Mouse (Mus musculus): Measurements from ENCODE around the gene Nmd3. TPM values are rescaled to one million over a fixed set of nuclear protein-coding genes. Genes with fewer than 3 reads are reported as not detected.

Nmd3 gene
- 113 and 126 TPM in 2 replicates for polyA plus RNA-seq (2015; fragmentation: Nextera tagmentation; extraction: Ambion mirVana)

DNA sequence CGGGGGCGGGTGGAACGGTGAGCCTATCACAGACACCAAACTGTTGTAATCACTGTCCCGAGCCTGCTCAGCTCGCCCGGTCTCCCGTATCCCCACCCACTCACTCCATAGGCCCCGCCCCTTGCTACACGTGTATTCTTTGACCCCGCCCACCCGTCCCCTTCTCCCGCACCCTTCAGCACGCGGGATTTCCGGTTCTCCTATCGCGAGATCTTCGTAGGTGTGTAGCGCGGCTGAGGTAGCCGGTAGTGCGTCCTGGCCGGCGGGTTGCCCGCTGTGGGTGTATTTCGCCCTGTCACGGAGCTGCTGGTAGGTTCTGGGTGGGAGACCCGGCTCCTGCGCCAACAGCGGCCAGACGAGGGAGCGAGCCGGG is at the start of gene Nmd3:
TSS of gene Nmd3 (plus strand) at position 172 of the 373 bp plus-strand sequence.
- peak within 1 kb of the TSS; percentile 86 for H3K4me3 ChIP-seq
- 0 out of 2 replicates have a peak, but pooled peaks cover 6% of the 10 kb centered on the region for H3K36me3 ChIP-seq (ENCODE audit: poor library complexity, severe bottlenecking)
- H3K9me3 ChIP-seq (replicated peaks), result no peaks in the 10 kb centered on the region
- under 1% methylated on average over 31 of the region's 33 CpGs for WGBS
- H3K27ac ChIP-seq, result peak within 1 kb of the TSS; percentile 82
- H3K9ac ChIP-seq, result peak within 1 kb of the TSS; percentile 87
- peak within 1 kb of the TSS; percentile 94 for H3K4me2 ChIP-seq
- no peaks in the 10 kb centered on the region for H3K27me3 ChIP-seq
- peaks cover 21% of the 10 kb centered on the region for H3K4me1 ChIP-seq
- peak; percentile 98 for ATAC-seq

DNA sequence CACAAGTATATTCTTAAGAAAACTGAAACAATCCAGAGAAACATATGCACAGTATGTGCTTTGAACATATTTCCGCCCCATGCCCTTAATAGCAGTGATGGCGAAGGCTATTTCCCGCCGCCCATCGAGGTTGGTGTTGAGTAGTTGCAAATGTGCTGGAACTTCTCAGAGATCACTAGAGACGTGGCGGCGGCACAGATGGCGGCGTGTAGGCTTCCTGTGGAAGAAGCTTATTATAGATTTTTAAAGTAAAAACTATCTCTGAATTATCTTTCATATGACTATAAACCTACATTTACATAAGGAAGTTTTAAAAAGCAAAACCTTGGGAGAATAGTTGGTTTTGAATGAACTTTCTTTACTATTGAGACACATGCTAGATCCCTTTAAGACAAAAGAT is 48.4 kb upstream of the Nmd3 start:
- no peak for ATAC-seq
- H3K4me3 ChIP-seq, result no peak overlapping the region
- H3K9ac ChIP-seq, result no peak overlapping the region
- no peaks in the 10 kb centered on the region for H3K9me3 ChIP-seq (replicated peaks)
- H3K36me3 ChIP-seq (ENCODE audit: poor library complexity, severe bottlenecking), result no peaks in the 10 kb centered on the region
- no peaks in the 10 kb centered on the region for H3K27me3 ChIP-seq
- no peak overlapping the region for H3K4me2 ChIP-seq
- WGBS, result 96% methylated on average over 10 of the region's 10 CpGs
- H3K4me1 ChIP-seq, result no peaks in the 10 kb centered on the region
- no peak overlapping the region for H3K27ac ChIP-seq

DNA sequence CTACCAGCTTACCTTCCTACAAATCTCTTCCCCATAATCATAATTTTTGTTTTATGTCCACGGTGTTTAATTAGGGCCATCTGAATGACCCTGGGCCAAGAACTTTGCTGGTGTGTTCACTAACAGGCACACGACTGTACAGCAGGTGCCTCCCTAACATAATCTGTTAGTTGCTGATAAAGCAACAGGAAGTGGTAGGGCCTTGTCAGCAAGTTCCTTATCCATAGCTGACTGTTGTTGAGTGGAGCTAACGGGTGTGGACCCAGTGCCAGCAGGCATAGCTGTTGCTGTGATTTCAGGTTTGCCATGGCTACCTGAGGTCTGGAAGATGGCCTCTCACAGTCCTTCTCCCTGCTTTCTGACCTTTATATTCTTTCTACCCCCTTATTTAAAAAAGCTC is 47.6 kb upstream of the Nmd3 start:
- Histone ChIP-seq H3K4me2 (no peak overlapping the region), H3K27ac (no peak overlapping the region), H3K9me3 (replicated peaks) (no peaks in the 10 kb centered on the region), H3K4me1 (no peaks in the 10 kb centered on the region), H3K27me3 (no peaks in the 10 kb centered on the region), H3K4me3 (no peak overlapping the region), H3K36me3 (ENCODE audit: poor library complexity, severe bottlenecking) (no peaks in the 10 kb centered on the region), H3K9ac (no peak overlapping the region)
- no peak for ATAC-seq
- 89% methylated on average over 3 of the region's 3 CpGs for WGBS

DNA sequence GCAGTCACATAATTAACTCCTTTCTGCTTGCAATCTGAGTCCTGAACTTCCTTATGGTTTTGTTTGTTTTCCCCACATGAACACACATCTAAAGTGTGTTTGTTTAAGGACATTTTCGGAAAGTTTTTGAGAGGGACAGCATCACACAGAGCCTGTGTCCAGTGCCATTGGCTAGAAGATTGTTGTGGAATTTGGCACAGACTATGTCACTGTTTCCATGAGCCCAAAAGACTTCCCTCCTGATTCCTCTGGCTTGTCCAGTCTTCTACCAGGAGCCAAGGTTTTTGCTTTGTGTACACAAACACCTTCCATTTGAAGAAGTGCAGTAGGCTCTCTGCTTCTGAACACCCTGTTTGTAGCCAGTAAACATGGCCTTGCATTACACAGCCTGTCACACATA is 32.0 kb upstream of the Nmd3 start:
- H3K27ac ChIP-seq, result no peak overlapping the region
- 91% methylated on average over 1 of the region's 1 CpGs for WGBS

DNA sequence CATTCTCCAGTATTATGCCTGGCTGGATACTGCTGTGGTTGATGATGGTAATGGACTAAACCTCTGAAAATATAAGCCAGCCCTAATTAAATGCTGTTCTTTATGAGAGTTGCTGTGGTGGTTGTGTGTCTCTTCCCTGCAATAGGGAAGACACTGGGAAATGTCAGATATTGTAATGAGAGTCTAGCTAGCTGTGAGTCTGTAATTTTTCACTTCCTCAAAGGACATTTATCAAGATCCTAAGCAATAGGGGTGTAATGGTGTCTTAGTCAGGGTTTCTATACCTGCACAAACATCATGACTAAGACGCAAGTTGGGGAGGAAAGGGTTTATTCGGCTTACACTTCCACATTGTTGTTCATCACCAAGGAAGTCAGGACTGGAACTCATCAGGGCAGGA is 30.8 kb upstream of the Nmd3 start:
- Histone ChIP-seq H3K9me3 (replicated peaks) (no peaks in the 10 kb centered on the region), H3K36me3 (ENCODE audit: poor library complexity, severe bottlenecking) (no peaks in the 10 kb centered on the region), H3K4me1 (no peaks in the 10 kb centered on the region), H3K4me2 (no peak overlapping the region), H3K27ac (no peak overlapping the region), H3K9ac (no peak overlapping the region), H3K4me3 (no peak overlapping the region), H3K27me3 (no peaks in the 10 kb centered on the region)
- no peak for ATAC-seq
- 98% methylated on average over 2 of the region's 2 CpGs for WGBS

More for the DNA sequence above, 32.0 kb upstream of the Nmd3 start:
- Histone ChIP-seq H3K9me3 (replicated peaks) (no peaks in the 10 kb centered on the region), H3K9ac (no peak overlapping the region), H3K27me3 (no peaks in the 10 kb centered on the region), H3K36me3 (ENCODE audit: poor library complexity, severe bottlenecking) (no peaks in the 10 kb centered on the region), H3K4me3 (no peak overlapping the region), H3K4me1 (no peaks in the 10 kb centered on the region), H3K4me2 (no peak overlapping the region)
- ATAC-seq, result no peak

DNA sequence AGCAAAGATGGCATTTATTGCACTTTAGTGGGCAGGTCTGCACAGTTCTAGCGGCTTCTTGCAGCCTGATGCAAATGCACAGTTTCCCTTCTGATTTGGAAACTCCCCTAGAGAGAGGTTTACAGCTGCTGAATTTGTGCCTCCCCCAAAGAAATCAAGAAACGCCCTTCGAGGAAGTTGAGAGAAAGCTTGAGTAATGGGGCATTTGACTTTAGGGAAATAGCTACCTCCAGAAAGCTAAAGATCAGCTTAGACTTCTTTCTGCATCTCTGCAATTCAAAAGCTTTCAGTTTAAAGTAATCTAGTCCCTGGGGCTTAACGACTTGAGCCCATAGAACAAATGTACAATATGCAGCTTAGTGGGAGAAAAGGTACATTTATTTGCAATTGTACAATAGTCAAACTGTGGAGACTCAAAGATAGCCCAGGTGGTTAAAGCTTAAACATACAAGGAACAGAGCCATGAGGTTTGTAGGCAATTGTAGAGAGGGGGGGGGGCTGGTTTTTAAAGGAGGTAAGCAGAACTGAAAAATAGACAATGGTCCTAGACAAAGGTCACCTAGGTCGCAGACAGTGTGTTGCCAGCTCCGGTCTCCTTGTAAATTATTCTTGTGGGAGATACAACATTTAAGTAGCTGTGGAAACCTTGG is 21.8 kb upstream of the Nmd3 start:
- Histone ChIP-seq H3K4me1 (no peaks in the 10 kb centered on the region), H3K27me3 (peaks cover 10% of the 10 kb centered on the region), H3K27ac (no peak overlapping the region), H3K4me3 (no peak overlapping the region), H3K36me3 (ENCODE audit: poor library complexity, severe bottlenecking) (no peaks in the 10 kb centered on the region), H3K9me3 (replicated peaks) (no peaks in the 10 kb centered on the region), H3K9ac (no peak overlapping the region), H3K4me2 (no peak overlapping the region)
- 46% methylated on average over 6 of the region's 6 CpGs for WGBS
- no peak for ATAC-seq

DNA sequence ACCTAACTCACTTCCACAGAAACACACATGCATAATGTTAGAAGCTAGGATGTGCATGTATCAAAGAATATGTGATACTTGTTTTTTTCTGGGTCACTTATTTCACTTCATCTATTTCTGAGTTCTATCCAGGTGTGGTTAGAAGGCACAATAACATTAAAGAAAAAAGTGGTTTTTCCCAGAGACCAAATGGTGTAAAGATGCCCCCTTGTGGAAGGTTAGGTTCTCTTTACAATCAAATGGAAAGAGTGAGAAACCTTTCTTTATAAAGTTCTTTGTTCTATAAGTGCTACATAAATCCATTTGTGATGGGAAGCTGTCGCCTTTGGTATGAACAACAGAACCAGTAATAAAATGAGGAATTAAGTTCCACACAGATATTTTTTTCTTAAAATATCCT is 19.9 kb upstream of the Nmd3 start:
- H3K36me3 ChIP-seq (ENCODE audit: poor library complexity, severe bottlenecking), result no peaks in the 10 kb centered on the region
- WGBS, result 47% methylated on average over 1 of the region's 1 CpGs
- H3K9me3 ChIP-seq (replicated peaks), result no peaks in the 10 kb centered on the region
- H3K9ac ChIP-seq, result no peak overlapping the region
- peaks cover 21% of the 10 kb centered on the region for H3K27me3 ChIP-seq
- no peak for ATAC-seq
- H3K4me1 ChIP-seq, result no peaks in the 10 kb centered on the region
- H3K4me3 ChIP-seq, result no peak overlapping the region
- no peak overlapping the region for H3K27ac ChIP-seq
- H3K4me2 ChIP-seq, result no peak overlapping the region

DNA sequence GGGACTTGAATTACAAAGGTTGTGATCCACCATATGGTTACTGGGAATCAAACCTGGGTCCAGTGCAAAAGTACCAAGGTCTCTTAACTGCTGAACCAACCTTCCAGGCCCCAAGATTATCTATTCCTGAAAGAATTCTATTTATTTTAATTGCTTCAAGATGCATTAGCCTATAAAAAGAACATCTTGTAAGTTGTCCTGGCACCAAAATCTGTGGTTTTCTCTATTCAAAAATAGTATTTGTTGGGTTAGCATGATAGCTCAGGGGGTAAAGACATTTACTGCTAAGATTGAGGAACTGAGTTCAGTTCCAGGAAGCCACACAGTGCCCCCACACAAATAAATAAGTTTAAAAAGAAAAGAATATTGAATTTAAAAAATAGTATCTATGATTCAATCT is 19.4 kb upstream of the Nmd3 start:
- Histone ChIP-seq H3K4me1 (no peaks in the 10 kb centered on the region), H3K4me2 (no peak overlapping the region), H3K36me3 (ENCODE audit: poor library complexity, severe bottlenecking) (no peaks in the 10 kb centered on the region), H3K27me3 (peaks cover 25% of the 10 kb centered on the region), H3K9me3 (replicated peaks) (no peaks in the 10 kb centered on the region), H3K4me3 (no peak overlapping the region), H3K27ac (no peak overlapping the region), H3K9ac (no peak overlapping the region)
- ATAC-seq, result no peak

DNA sequence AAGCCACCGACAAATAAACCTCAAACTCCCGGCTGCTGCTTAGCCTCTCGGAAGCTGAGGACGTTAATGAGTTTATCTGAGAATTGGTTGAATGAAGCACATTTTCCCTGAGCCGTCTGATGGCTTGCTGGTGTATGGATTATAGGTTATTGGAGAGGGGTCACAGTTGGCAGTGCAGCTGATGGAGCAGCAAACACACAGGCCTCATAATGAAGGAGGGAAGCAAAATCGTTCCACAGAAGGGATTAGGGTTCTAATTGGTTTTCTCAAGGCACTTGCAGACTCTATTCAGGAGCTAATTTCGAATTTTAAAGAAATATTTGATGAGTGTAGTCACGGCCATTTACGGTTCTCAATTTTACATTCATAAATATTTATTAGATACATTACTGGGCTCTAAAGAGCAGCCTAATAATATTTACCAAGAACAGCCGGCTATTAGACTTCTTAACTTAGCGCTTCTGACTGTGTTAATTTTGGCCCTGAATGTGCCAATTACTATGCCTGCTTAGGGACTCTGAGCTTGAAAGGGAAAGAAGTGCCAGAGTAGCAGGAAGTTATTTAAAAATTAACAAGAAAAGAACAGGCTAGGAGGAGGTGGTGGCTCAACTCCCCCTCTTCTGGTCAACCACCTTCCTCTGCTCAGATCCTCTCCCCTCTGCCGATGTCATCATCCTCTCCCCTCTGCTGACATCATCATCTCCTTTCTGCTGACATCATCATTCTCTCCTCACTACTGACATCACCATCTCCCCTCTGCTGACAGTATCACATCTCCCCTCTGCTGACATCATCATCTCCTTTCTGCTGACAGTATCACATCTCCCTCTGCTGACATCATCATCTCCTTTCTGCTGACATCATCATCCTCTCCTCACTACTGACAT is 12.5 kb upstream of the Nmd3 start:
- Histone ChIP-seq H3K4me1 (peaks cover 22% of the 10 kb centered on the region), H3K27me3 (peaks cover 51% of the 10 kb centered on the region), H3K4me3 (no peak overlapping the region), H3K36me3 (ENCODE audit: poor library complexity, severe bottlenecking) (no peaks in the 10 kb centered on the region), H3K9me3 (replicated peaks) (no peaks in the 10 kb centered on the region), H3K4me2 (peak overlapping the region; percentile 16), H3K27ac (0 out of 2 replicates have a peak overlapping the region, but pooled peaks have one; percentile 14), H3K9ac (no peak overlapping the region)
- ATAC-seq, result peak; percentile 93
- WGBS, result 5% methylated on average over 12 of the region's 12 CpGs

DNA sequence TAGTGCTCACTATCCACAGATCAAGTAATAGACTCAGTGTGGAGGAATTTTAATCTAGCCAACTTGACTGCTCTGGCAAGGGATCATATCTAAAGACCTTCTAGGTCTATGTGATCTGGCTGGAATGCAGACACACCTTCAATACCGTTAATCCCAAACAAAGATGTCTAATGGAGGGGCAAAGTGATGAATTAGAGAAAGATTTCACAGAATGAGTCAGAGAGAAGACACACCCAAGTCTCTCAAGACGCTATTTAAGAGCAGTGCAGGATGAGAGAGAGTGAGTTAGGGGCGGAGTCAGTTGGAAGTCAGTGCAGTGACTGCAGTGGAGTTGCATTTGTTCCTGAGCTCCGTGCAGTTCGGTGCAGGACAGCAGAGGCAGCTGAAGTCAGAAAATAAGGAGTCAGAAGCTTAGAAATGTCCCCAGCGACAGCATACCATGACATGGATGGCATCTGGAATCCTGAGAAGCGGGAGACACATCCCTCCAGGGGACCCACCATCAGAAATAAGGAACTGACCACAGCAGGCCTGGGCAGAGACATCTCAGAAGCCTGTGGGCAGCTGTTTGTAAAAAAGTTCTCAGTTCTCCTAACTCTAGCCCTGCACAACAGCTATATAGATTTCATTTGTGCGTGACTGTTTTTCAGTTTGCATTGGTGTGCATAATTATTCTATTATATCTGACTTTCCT is 9.7 kb upstream of the Nmd3 start:
- ATAC-seq, result no peak
- Histone ChIP-seq H3K27me3 (peaks cover 43% of the 10 kb centered on the region), H3K4me2 (no peak overlapping the region), H3K9me3 (replicated peaks) (no peaks in the 10 kb centered on the region), H3K27ac (no peak overlapping the region), H3K4me1 (peaks cover 22% of the 10 kb centered on the region), H3K36me3 (ENCODE audit: poor library complexity, severe bottlenecking) (no peaks in the 10 kb centered on the region), H3K4me3 (no peak overlapping the region), H3K9ac (no peak overlapping the region)
- WGBS, result 64% methylated on average over 8 of the region's 8 CpGs

DNA sequence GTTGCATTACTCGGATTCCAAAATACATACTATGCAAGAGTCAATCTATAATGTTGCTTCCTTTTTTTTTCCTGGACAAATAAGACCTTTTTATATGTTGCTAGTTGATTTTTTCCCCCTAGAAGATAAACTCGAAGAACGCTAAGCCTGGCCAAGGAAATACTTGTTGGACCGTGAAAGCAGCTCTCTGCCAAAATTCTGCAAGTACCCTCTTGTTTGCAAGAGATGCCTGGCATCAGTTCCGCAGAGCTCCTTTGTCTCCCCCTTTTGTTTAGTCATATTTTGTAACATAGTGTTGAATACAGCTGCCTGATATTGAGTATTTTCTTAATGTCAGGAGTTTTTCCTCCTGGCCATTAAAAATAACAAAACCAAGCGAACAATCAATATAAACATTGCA is 4.3 kb upstream of the Nmd3 start:
- Histone ChIP-seq H3K27ac (no peak overlapping the region), H3K9me3 (replicated peaks) (no peaks in the 10 kb centered on the region), H3K4me1 (no peaks in the 10 kb centered on the region), H3K36me3 (ENCODE audit: poor library complexity, severe bottlenecking) (no peaks in the 10 kb centered on the region), H3K27me3 (peaks cover 18% of the 10 kb centered on the region), H3K9ac (no peak overlapping the region), H3K4me2 (no peak overlapping the region), H3K4me3 (no peak overlapping the region)
- 77% methylated on average over 6 of the region's 6 CpGs for WGBS
- ATAC-seq, result no peak
